Mouse (Mus musculus) heart, embryonic 11.5 days (tissue): Measurements from ENCODE around the gene Vmn2r70. TPM values are rescaled to one million over a fixed set of nuclear protein-coding genes. Genes with fewer than 3 reads are reported as not detected.

Source experiments
- ATAC-seq: fragments of 200-750 bp; cut with Nextera tagmentation; replicated peaks from 2 replicates; pipeline ENCODE4 v1.8.0; 2017; ENCODE audit warnings: moderate library complexity; ENCODE audit not compliant: insufficient number of reproducible peaks, low FRiP score, low TSS enrichment
- H3K27ac ChIP-seq: fragments of 300-500 bp; sonication (generic); 2 replicates; pipeline ENCODE4 v1.5.1; 2014; ENCODE audit warnings: mild to moderate bottlenecking, low read depth, low read length
- H3K27me3 ChIP-seq: fragments of 300-500 bp; sonication (generic); 2 replicates; pipeline ENCODE4 v1.6.1; 2014; ENCODE audit warnings: mild to moderate bottlenecking, low read length, mixed read lengths; ENCODE audit not compliant: control insufficient read depth, insufficient read depth
- H3K36me3 ChIP-seq: fragments of 300-500 bp; sonication (generic); 2 replicates; pipeline ENCODE4 v1.6.1; 2014; ENCODE audit warnings: mild to moderate bottlenecking, low read length, moderate library complexity, mixed read lengths; ENCODE audit not compliant: control insufficient read depth, insufficient read depth
- H3K4me1 ChIP-seq: fragments of 300-500 bp; sonication (generic); 2 replicates; pipeline ENCODE4 v1.6.1; 2014; ENCODE audit warnings: low read length; ENCODE audit not compliant: control insufficient read depth, insufficient read depth
- H3K4me2 ChIP-seq: fragments of 300-500 bp; sonication (generic); 2 replicates; pipeline ENCODE4 v1.6.1; 2014; ENCODE audit warnings: mild to moderate bottlenecking, moderate library complexity
- H3K4me3 ChIP-seq: fragments of 300-500 bp; sonication (generic); 2 replicates; pipeline ENCODE4 v1.5.1; 2014; ENCODE audit warnings: low read depth, low read length
- H3K9ac ChIP-seq: fragments of 300-500 bp; sonication (generic); 2 replicates; pipeline ENCODE4 v1.6.1; 2014; ENCODE audit warnings: mild to moderate bottlenecking, low read depth, low read length, moderate library complexity
- H3K9me3 ChIP-seq: fragments of 300-500 bp; sonication (generic); replicated peaks from 2 replicates; pipeline ENCODE4 v1.6.1; 2016; ENCODE audit warnings: low read length; ENCODE audit not compliant: control insufficient read depth
- WGBS: fragments of 180-500 bp; shearing (Covaris S2); extraction: QIAGEN DNeasy Blood & Tissue Kit; methylation state at CpG from one replicate; pipeline ENCODE4 v1.1.7; 2014; ENCODE audit not compliant: insufficient replicate concordance; 5-methylcytosine and 5-hydroxymethylcytosine counted together
- polyA plus RNA-seq: library from polyadenylated mRNA; unstranded; fragments of >200 nt; fragmentation: Nextera tagmentation; extraction: Ambion mirVana; gene quantifications from 2 replicates; pipeline ENCODE4 v1.2.1, GENCODE M21; 2014

The Vmn2r70 gene
- not detected in 2 replicates for polyA plus RNA-seq

DNA sequence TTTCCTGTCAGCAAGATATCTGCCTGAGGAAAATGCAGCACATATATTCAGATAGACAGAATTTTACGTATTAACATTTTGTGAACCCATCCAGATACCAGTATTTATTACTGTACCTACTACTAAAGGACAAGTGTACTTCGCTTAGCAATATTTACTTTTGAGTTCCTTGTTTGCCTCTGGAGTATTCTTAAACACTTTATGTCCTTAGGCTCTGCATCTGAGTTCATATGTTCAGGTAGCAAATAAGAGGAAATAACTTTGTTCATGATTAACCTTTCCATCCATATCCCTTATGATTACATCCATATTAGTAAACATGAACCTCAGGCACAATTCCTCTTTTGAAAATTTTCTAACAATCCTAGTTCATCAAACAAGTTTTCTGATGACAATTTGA, at the start of gene Vmn2r70:
Vmn2r70 (minus strand) TSS at position 101 of the 400 bp plus-strand sequence.
- no peak for ATAC-seq
- Histone ChIP-seq H3K9me3 (no peaks in the 10 kb centered on the region), H3K9ac (no peak within 1 kb of the TSS), H3K27ac (no peak within 1 kb of the TSS), H3K4me1 (no peaks in the 10 kb centered on the region), H3K4me2 (no peak within 1 kb of the TSS), H3K4me3 (no peak within 1 kb of the TSS), H3K36me3 (no peaks in the 10 kb centered on the region), H3K27me3 (no peaks in the 10 kb centered on the region)
- 69% methylated on average over 2 of the region's 2 CpGs for WGBS

DNA sequence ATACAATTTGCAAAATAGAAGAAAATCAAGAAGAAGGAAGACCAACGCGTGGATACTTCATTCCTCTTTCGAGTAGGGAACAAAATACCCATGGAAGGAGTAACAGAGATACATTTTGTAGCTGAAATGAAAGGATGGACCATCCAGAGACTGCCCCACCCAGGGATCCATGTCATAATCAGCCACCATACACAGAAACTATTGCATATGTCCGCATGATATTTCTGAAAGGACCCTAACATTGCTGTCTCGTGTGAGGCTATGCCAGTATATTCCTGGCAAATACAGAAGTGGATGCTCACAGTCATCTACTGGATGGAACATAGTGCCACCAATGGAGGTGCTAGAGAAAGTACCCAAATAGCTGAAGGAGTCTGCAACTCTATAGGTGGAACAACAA, 6.2 kb downstream of the Vmn2r70 start, which contains the start of gene Vmn2r71:
Vmn2r71 (plus strand) TSS at position 301 of the 400 bp plus-strand sequence.
- Histone ChIP-seq H3K36me3 (no peaks in the 10 kb centered on the region), H3K4me3 (no peak within 1 kb of the TSS), H3K27ac (no peak within 1 kb of the TSS), H3K9me3 (no peaks in the 10 kb centered on the region), H3K4me1 (no peaks in the 10 kb centered on the region), H3K27me3 (no peaks in the 10 kb centered on the region), H3K9ac (no peak within 1 kb of the TSS), H3K4me2 (no peak within 1 kb of the TSS)
- no peak for ATAC-seq
- 72% methylated on average over 5 of the region's 5 CpGs for WGBS

DNA sequence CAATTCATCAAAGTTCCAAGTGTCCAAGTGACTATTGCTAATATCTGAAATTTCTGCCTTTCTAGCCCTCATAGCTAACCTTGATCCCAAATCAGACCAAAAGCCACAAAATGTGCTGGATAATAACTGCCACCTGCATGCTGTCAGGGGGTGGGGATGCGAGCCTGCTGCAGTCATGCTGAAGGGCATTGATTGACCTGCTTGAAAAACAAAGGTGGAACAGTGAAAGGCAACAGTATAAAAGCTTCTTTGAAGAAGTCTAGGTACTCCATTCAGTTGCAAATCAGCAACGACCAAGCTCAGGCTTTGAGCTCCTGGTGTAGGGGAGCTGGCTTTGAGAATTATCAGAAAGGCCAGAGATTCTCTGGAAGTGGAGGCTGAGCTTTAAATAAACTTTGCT, 25.9 kb downstream of the Vmn2r70 start:
- WGBS, result 63% methylated on average over 2 of the region's 2 CpGs
- ATAC-seq, result no peak
- Histone ChIP-seq H3K36me3 (no peaks in the 10 kb centered on the region), H3K4me1 (no peaks in the 10 kb centered on the region), H3K9ac (no peak overlapping the region), H3K27ac (no peak overlapping the region), H3K4me2 (no peak overlapping the region), H3K4me3 (no peak overlapping the region), H3K27me3 (no peaks in the 10 kb centered on the region), H3K9me3 (no peaks in the 10 kb centered on the region)

DNA sequence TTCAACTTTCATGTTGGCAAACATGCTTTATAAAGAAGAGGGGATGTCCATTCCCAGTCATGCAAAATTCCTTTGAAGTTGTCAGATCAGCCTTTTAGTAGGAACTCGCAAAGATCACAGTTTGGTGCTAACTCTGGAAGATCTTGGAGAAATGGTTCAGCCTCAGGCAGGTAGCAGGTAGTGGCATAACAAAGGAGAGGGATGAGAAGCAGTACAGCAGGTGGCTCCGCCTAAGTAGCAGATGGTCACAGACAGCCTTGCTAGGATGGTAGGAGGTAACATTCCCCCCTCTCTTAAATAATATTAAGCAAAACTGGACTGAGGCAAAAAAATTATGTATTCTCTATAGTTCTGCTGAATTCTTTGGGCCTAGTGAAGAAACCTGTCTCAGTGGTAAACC, 26.9 kb downstream of the Vmn2r70 start:
- WGBS, result 80% methylated on average over 2 of the region's 2 CpGs
- no peaks in the 10 kb centered on the region for H3K4me1 ChIP-seq
- no peak overlapping the region for H3K9ac ChIP-seq
- ATAC-seq, result no peak
- H3K27ac ChIP-seq, result no peak overlapping the region
- H3K9me3 ChIP-seq, result no peaks in the 10 kb centered on the region
- no peaks in the 10 kb centered on the region for H3K36me3 ChIP-seq
- H3K27me3 ChIP-seq, result no peaks in the 10 kb centered on the region
- H3K4me3 ChIP-seq, result no peak overlapping the region
- H3K4me2 ChIP-seq, result no peak overlapping the region

Other genes starting within 250 kb of the Vmn2r70 start
- not detected in 2 replicates for gene Vmn2r69, start 153.3 kb downstream of the Vmn2r70 start, polyA plus RNA-seq
- not detected in 2 replicates for gene Vmn2r71, start 6.1 kb downstream of the Vmn2r70 start, polyA plus RNA-seq
- not detected in 2 replicates for gene Vmn2r72, start 185.9 kb upstream of the Vmn2r70 start, polyA plus RNA-seq